Mouse (Mus musculus): ENCODE data around the gene Gm45213.

DNA sequence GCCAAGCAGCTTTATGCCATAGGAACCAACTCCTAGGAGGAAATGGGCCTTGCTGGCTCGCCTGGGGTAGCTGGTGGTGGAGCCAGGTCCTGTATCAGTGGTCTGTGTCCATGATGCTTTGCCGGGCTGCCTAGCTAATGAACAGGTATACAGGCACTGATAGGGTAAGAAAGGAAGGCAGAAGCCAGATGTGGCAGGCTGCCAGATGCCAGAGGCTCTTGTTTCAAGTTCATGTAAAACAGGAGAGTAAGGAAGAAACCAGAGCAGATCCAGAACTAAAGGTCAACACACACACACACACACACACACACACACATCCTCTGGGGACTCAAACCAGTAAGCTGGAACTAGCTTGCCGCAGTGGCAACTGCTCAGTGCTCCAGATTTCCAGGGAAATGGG lies 5.1 kb upstream of the Gm45213 start:
- TF ChIP-seq CTCF (IDR thresholded peaks at IDR 0.05) (no peak), POLR2A (IDR thresholded peaks at IDR 0.05; ENCODE audit: insufficient read depth, low read depth, low read length) (no peak)

Data from heart, adult 2 months (tissue).